Mouse (Mus musculus): ENCODE measurements around the gene Hyal1.

Gene Hyal1

DNA sequence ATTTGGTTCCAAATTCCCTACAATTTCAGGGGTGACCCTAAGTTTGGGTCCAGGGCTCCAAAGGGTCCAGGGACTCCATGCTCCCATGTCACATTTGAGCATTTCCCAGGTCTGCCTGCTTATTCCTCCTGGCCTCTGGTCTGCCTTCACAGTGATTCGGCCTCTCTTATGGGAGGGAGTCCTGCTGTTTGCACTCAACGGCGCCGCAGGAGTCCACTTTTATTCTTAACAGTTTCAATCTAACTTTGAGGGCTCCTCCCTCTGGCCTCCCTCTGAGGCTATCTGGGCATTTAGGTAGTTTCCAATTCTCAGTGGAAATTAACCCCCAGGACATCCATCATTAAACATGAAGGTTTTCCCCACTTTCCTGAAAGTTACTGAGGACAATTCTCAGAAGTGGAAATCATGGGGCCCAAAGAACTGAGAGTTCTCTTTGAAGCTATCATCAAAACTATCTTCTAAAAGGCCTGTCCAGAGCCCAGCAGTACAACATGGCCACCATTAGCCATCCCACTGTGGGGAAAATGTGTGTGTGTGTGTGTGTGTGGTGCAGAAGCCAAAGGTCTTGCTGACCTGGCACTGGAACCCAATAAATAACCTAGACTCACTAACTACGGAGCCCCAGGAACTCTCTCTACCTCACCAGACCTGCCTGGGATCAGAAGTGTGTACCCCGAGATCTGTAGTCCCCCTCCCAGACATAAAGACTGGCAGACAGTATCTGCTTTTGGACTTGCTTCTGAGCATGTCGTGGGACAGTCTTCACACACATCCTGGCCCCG lies 17.7 kb downstream of the Hyal1 start:
- no peak for DNase-seq (ENCODE audit: low spot score)

DNA sequence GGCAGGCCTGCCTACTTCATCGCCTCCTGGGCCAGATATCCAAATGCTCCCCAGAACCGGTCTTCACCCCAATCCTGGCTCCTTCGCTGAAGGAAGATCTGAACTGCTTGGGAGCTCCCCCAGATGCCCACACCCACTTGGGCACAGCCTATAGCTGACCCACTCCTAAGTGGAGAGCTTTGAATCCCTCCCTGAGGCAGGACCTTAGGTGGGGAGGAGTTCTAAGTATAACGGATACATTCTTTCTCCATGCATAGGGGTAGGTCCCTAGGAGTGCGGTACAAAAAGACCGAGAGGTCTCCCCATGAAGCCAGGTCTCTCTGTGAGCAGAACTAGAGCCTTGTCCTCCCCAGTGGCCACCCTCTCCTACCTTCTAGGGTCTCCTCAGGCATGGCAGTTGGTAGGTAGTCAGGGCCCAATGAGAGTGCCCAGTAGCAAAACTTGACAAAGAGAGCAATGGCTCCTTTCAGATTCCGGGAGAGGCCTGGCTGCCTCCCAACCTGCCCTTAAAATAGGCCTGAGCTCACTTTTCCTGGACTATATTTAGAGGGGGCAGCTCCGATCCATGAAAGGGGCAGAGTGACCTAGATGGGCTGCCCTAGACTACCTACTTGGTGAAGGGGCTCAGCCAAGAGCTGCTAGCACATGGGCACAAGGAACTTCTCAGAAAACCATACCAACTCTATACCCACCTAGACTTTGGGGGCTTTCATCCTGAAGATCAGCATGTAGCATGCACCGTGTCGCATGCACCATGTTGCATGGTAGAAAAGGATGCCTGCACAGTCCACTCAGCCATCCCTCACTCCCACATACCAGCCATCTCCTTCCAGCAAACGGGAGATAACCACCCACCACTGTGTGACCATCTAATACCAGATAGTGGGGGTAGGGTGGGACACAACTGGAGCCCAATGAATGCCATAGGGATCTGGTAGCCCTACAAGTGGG lies 20.2 kb downstream of the Hyal1 start:
- DNase-seq (ENCODE audit: low spot score) = no peak

DNA sequence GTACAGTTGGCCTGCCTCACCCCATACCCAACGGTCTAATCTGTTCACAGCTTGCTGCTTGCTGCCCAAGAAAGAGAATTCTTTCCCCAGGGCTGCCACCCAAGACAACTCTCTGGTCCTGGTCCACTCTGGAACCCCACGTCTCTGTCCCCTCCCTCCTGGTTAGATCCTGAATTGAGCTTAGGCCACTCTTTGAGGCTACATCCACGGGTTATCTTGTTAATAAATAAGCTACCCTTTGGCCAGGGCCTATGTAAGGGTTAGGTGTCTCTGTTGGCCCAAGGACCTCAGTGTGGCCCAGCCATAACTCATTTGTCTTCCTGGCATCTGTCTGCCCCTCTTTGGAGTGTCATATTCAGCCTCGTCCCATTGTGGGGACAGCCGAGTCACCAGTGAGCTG lies 21.7 kb downstream of the Hyal1 start:
- DNase-seq (ENCODE audit: low spot score) = no peak

DNA sequence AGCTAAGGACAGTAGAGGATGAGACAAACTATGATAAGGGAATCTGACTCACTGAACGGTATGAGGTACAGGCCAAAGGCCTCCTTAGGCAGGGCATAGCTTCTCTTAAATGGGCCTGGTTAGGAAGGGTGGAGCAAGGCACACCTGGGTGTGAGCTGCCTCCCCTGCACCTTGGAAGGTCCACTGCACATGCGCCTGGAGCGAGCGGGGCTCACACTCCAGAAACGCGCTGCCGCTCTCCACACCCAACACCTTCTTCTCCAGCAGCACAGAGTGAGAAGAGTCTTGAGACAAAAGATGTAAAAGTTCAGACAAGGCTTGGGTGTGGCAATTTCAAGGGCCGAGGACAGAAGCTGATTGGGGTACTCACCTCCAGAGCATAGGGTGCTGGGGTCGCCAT lies 22.7 kb downstream of the Hyal1 start:
- DNase-seq (ENCODE audit: low spot score) = no peak

DNA sequence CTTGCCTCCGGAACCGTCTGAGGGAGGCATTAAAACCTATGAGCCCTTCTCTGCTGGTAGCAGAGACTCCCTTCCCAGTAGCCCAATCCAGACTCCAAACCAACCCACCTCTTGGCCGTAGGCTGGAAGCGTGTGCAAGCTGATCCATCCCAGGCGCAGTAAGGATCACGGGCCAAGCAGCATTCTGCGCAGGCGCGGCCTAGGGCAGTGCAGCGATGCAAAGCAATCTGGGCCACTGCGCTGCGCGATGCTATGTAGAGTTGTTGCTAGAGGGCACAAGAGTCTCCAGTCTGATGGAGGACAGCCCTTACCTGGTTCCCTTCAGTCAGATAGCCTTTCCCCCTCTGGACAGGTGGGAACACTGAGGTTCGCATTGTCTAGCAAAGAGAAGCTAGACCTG lies 23.1 kb downstream of the Hyal1 start:
- no peak for DNase-seq (ENCODE audit: low spot score)

DNA sequence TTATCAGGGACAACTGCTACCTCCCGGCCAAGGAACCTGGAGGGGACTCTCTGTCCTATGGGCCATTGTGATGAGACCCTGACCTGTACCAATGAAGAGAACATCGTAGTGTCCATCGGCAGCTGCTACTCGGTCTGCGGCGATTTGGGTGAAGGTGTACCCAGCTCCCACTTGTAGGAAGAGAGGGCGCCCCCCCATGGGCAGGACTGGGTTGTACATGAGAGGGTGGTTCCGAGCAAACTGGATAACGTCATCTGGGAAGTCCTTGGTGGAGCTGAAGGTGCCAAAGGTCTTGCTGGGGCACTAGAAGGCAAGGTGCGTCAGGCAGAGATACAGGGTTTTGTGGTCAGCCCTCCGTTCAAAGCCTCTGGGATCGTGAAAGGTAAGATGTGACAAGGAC lies 24.0 kb downstream of the Hyal1 start:
- peak; percentile 66 for DNase-seq (ENCODE audit: low spot score)

DNA sequence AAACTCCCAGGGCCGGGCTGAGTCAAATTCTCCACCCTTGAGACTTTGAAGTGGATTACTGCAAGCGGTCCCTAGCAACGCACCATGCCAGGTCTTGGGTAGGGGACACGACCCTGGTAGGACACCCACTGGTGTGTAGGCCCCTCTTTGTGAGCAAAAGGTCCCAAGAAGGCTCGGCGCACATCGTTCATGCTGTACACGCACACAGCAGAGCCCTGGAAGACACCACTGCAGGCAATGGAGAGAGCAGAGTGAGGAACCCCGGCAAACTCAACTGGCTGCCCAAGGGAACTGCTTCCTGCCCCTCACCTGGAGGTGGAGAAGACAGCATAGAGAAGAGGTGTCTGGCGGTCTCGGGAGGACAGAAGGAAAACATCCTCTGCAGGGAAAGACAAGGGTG lies 24.5 kb downstream of the Hyal1 start:
- no peak for DNase-seq (ENCODE audit: low spot score)

DNA sequence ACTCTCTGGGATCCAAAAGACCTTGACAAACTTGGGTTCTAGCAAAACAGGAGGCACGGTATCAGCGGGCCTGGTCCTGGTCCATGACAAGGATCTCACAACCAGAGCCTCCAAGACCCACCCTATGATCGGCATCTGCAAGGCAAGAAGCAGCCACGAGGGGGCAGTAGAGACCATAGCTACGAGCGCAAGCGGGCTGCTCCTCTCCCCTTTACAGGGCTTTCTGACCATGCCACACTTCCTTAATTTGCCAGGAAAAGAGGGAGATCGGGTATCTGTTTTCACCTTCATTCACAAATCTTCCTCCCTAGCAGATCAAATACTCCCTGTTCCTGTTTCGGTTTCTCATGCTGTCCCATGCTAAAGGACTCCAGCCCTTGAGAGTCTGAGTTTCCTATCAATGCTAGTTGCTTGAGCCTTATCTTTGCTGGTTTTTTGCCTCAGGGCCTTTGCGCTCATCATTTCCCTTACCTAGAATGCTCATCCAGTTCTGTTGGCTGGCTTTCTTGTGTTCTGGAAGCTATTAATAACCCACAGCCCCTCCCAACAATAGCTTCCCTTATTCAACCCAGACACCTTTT lies 25.4 kb downstream of the Hyal1 start:
- DNase-seq (ENCODE audit: low spot score) = peak; percentile 97

DNA sequence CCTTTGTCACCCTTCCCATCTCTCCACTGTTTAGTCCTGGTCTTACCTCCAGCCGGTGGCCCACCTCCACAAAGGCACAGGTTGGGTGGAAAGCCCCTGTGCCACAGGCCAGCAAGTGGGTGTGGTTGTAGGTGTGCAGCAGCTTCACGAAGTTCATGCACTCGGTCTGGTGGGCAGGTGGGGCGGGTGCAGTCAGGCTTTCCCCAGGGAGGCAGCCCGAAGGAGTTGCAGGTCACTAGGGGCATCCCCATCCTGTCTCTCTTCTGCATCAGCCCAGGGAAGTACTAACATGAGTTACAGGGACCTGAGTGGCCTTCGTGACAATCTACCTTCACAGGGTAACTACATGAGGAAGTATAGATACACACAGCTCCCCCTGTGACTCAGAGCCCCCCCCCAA lies 26.5 kb downstream of the Hyal1 start:
- no peak for DNase-seq (ENCODE audit: low spot score)

DNA sequence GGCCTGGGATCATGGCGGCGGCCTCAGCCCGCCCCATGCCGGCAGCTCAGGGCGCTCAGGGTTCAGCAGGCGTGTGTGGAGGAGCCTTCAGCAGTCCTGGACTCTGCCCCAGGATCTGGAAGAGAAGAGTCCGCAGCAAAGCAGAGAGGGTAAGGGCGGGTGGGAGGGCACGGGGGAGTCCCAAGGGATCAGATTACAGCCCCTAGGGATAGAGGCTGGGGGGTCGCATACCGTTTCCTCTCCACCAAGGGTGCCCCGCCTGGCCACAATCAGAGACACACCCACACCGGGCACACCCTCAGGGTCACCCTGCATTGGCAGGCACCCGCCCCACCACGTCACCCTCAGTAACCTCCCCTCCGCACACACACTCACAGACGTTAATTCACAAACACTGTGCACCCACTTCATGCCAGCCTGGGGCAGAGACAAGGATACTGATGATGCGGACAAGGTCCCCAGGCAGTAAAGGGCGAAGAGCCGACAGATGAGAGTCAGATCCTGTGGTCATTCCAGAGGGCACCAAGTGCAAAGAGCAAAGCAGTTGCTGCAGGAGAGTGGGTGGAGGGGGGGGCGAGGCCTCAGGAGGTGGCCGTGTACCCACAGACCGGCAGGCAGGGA lies 28.4 kb downstream of the Hyal1 start:
- DNase-seq (ENCODE audit: low spot score) = no peak

DNA sequence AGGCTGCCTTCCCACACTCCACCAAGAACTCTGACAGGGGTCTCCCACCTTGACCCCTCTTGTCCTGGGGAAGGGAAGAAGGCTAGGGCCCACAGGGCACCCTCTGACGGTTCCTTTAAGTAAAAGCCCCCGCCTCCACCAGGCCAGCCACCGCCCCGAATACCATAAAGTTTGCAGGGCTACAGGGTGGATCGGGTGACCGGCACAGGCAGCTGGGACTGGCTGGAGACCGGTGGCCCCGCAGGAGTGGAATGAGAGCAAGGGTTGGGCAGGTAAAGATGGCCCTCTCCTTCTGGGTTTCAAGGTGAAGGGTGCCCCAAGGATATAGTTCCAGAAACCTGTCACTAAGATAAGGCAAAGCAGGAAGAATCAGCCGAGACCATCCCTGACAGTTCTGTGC lies 29.9 kb downstream of the Hyal1 start:
- DNase-seq (ENCODE audit: low spot score) = no peak

DNA sequence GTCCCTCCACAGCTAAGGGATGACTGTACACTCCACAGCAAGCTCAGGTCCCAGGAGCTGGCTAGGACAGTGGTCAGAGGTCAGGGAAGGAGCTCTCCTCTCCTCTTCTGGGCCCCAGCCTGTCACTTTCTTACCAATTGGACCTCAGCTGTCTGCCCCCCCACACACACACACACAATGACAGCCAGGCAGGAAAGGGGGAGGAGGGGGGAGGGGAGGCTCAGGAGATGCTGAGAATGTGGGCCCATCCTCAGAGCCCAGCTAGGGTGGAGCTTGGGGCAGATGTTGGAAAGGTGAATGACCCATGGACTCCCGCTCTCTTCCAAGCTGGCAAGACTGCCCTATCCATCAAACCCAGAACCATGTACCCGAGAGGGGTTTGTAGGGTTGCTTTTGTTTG lies 30.3 kb downstream of the Hyal1 start:
- DNase-seq (ENCODE audit: low spot score) = no peak

DNA sequence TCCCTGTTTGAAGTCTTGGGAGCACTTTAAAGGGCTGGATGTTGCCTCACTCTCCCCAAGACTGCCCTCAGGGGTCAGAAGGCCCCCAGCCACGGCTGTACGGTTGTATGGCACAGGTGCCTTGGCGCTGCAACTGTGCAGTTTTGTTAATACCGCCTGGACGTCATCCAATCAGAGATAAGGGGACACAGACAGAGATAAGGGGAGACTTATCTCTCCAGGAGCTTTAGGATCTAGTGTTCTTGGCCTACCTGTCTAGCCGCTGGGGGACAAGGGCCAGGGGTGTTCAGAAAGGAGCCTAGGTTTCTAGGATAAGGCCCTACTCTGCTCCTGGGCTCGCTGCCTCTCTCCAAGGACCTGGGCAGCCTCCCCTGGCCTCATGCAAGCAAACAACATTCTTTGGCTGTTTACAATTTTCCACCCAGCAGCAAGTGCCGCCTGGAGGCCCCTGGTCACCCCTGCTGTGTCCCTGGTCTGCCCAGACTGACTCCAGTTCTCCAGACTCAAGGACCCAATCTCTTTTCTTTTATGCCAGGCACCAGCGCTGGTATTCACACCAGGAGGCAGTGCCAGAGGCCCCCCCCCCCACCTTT lies 31.0 kb downstream of the Hyal1 start:
- DNase-seq (ENCODE audit: low spot score) = no peak

DNA sequence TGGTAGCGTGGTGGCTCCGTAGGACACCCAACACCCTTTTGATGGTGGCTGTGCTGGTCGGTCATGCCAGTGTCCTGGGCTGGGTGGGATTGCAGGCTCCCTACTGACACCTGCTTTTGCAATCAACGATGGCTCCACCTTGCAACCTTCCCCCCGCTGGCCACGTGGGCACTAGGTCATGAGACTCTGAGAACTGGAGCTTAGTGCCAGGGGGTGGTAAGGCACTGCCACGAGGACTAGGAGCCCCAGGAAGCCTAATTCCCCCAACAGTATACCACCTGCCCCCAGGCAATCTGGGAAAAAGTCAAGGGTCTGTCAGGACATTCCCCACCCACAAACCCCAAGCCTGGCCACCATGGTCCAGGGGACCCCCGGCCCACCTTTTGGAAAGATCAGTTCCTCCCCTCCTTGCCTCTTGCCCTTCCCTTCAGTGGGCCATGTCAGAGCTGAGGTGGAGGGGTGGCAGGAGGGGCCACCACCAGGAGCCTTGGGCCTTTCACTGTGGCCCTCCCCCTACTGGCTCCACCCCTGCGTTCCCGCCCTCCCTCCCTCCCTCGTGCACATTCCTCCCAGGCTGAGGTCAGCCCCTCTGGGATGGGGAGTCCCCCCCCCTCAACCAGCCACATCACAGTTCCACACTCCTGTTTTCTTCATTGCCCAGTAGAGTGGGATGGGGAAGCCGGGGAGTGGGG lies 32.2 kb downstream of the Hyal1 start, which contains the start of gene Sema3b:
Gene Sema3b (minus strand): TSS at position 489 of the 692 bp plus-strand sequence.
- no peak for DNase-seq (ENCODE audit: low spot score)

DNA sequence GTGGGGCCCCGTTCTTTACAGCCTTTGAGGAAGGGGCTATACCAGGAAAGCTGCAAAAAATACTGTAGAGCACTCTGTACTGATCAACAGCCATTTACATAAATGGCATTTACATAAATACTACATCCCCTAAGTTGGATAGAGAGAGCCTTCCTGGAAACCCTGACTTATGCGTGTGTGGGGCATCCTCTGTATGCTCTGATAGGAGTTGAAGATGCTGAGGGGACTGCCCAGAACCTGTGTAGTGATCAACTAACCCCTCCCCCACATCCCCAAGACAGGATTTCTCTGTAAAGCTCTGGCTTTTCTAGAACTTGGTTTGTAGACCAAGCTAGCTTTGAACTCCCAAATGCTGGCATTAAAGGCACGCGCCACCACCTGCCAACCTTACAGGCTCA lies 32.7 kb downstream of the Hyal1 start:
- DNase-seq (ENCODE audit: low spot score) = no peak

DNA sequence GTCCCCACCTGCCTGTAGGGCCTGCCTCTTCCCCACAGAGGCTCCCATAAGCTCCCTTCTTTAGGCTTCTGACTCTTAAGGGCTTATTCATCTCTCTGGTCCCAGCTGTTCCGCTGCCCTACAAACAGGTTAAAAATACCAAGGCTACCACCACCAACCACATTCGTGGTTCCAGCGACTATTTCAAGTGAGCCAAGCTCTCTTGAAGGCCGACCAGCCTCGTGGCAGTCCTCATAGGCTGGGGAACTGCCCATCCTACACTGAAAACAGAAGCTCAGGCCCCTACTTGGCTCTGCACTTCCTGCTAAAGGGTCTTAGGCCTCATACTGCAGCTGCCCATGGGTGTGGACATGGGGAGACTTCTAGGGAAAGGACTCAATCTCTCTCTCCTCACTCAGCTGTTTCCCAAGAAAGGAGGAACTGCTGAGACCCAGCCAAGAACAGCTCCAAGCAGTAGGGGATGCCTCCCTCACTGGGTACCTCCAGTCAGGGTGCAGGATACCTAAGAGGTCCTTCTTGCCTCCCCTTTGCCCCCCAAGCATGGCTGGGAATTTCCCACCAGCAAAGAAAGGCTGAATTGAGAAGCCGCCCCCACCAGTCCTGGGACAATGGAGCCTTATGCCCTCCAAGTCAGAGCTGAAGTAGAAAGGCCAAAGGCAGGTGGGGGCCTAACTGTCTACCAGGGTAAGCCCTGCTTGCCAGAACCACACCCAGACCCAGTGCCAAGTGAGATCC lies 34.9 kb downstream of the Hyal1 start:
- DNase-seq (ENCODE audit: low spot score) = no peak

DNA sequence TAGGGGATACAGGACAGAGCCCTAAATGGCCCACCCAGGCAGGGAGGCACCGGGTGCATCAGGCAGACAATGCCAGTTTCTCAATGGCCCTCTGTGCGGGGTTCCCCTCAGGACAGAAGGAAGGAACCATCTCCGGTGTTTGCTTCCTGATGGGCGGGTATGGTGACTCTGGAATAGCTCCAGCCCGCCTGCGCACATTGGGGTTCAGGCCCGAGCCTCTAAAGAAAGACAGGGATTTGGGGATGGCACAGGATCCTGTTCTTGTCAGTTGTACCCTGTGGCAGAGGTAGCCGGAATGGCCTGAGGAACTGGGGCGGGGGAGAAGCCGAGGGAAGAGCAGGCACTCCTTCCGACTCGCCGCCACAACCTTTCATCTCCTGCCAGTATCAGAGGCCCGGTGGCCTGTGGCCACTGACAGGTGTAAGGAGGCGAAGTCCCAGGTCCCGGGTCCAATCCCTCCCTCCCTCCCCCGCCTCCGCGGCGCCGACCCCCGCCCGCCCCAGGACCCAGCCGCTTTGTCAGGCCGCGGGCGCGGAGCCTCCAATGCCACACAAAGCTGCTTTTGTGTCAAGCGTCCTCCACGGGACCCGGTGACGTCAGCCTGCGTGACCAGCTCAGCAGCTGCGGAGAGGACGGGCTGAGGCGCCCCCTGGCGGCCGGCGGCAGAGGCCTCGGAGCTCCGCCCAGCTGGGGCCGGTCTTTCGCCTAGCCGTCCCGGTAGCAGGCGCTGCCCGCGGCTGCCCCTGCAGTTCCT lies 35.6 kb downstream of the Hyal1 start:
- DNase-seq (ENCODE audit: low spot score) = peak; percentile 99

DNA sequence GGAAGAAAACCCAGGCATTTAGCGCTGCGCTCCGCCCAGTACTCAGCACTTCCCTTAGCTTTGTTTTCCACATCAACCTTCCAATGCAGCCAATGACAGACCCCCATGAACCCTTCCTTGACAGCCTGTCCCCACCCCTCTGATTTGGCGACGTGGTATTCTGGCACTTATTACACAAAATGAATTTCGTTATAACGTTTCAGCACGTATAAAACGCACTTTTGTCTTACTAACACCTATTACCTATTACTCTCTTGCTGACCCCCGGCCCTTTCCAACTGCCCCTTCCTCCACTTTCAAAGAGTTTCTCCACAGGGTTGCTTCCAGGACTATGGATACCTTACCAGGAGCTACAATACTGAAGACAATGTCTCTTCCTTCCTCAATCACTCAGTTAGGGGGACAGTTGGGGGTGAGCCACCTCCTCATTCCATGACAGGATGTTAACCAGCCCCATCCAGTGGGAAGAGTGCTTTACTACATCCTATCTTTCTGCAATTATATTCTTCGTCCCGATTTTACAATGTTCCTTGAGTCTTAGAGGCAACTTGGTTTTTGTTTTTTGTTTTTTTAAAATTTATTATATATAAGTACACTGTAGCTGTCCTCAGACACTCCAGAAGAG lies 36.3 kb downstream of the Hyal1 start:
- no peak for DNase-seq (ENCODE audit: low spot score)

DNA sequence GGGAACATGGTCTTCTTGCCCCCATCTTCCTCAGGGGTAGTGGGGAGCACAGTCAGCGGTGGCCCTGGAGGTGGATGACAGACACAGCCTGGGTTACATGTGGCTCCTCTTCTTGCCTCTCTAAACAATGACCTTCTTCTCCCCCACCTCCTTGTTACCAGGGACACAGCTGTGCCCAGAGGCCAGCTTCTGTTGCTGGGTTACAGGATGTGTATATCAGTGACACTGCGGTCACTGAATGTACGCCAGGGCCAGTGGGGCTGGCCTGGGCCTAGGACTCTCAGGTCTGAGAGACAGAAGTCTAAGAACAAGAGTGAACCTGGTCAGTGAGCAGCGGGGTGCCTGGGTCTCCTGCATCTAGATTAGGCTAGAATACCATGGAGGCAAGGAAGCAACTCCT lies 38.3 kb downstream of the Hyal1 start:
- no peak for DNase-seq (ENCODE audit: low spot score)
